ENCODE assay signal across 9 mouse cellular contexts in the genomic region with DNA sequence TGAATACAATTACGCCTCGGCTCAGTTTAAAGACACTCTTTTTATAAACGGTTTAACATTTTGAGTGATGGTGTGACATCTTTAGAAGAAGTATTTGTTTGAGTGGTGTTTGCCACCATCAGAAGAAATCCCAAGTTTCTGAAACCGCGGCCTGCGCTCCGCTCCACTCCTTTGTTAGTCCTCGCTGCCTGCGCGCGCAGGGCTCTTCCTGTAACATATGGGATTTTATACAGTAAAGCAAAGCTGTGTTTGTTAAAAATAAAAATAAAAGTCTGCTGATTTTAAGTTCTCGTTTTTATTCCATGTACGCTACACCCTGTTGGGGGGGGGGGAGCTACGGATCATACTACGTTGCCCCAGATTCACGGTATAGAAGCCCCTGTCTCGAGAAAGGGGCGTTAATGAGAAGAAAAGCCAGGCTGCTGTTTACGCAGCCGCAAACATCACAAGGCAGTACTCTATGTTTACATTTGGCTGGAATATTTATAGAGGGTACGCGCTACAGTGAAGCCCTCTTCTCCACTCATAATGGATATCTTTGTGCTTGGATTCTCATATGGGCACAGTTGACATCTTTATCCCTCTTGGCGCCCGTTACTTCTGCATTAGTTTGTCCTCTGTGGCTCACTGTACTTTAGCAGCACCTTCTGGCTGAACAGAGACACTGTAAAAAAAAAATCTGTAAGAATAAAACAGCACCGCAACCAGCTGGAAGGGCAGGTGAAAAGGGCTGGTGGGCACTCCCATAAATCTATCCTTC.
A peak's percentile ranks its signal among the peaks of the same experiment; 100 is the strongest.
DNase-seq lines count a peak whose midpoint lies in the region; ATAC-seq and TF ChIP-seq lines count a peak whose summit lies in the region.
"Had no signal": no experiment of that assay in that cellular context is flagged by ENCODE, and none has a peak within 500 bp of the region (broad histone marks: within the 10 kb centered on the region; RNA-seq: fewer than 3 reads in every experiment).

No protein-coding gene starts in this region.

- no peak for TF ChIP-seq EP300 in stomach, postnatal 0 days (optimal IDR thresholded peaks at IDR 0.05)

- peak; percentile 76 for ATAC-seq in lung, embryonic 14.5 days (ENCODE audit: insufficient read depth)
- ATAC-seq in activated CD4-positive, CD25-positive, alpha-beta regulatory T cell, adult 4 months, result peak; percentile 63
- peak; percentile 21; the same call in 1 of the 2 replicates for ATAC-seq in stomach, postnatal 0 days (ENCODE audit: low FRiP score, low TSS enrichment)
- no peak for ATAC-seq in erythroblast, adult 5-6 weeks (replicated peaks; ENCODE audit: low FRiP score, poor library complexity, severe bottlenecking)
- ATAC-seq in erythroid progenitor cell, adult 5-6 weeks (replicated peaks; ENCODE audit: low FRiP score, poor library complexity, severe bottlenecking), result no peak

- WGBS in lung, embryonic 14.5 days, result 34% methylated on average over 25 of the region's 25 CpGs
- WGBS in stomach, postnatal 0 days, result 38% methylated on average over 25 of the region's 25 CpGs

- peak; percentile 62 for TF ChIP-seq CTCF in lung, embryonic 14.5 days (IDR thresholded peaks at IDR 0.05; ENCODE audit: low read depth)
- peak; percentile 72 for TF ChIP-seq CTCF in stomach, postnatal 0 days (IDR thresholded peaks at IDR 0.05; ENCODE audit: low read depth)

- peak overlapping the region; percentile 70 for H3K27ac ChIP-seq in lung, embryonic 14.5 days (ENCODE audit: low read depth)
- no peak overlapping the region for H3K27ac ChIP-seq in stomach, postnatal 0 days (replicated peaks)

- H3K27me3 ChIP-seq in lung, embryonic 14.5 days (ENCODE audit: insufficient read depth, low read length), result no peaks in the 10 kb centered on the region
- H3K27me3 ChIP-seq in stomach, postnatal 0 days (ENCODE audit: control insufficient read depth, insufficient read depth, low read length), result no peaks in the 10 kb centered on the region

- H3K4me3 ChIP-seq in lung, embryonic 14.5 days (ENCODE audit: low read depth, low read length), result peak overlapping the region; percentile 18; the same call in 1 of the 2 replicates
- no peak overlapping the region; the same call in 1 of the 2 replicates for H3K4me3 ChIP-seq in stomach, postnatal 0 days (ENCODE audit: low read depth, low read length)
- H3K4me3 ChIP-seq: myocyte had no signal

- no peaks in the 10 kb centered on the region for H3K4me1 ChIP-seq in lung, embryonic 14.5 days (ENCODE audit: insufficient read depth)
- no peaks in the 10 kb centered on the region for H3K4me1 ChIP-seq in stomach, postnatal 0 days (replicated peaks; ENCODE audit: control insufficient read depth, insufficient read depth)

- peak; percentile 87 for DNase-seq in lung, embryonic 14.5 days
- no peak for DNase-seq in lung, postnatal 14 days
- peak; percentile 23 for DNase-seq in induced T-regulatory cell, adult 2 months (ENCODE audit: low read depth)
- peak; percentile 48 for DNase-seq in mesoderm, embryonic 11.5 days (ENCODE audit: low read depth, low spot score)
- DNase-seq in stomach, postnatal 0 days (ENCODE audit: low spot score), result peak; percentile 16

- peak overlapping the region; percentile 54 for H3K4me2 ChIP-seq in lung, embryonic 14.5 days
- H3K4me2 ChIP-seq in stomach, postnatal 0 days (replicated peaks; ENCODE audit: low read depth), result peak overlapping the region; percentile 42

- H3K36me3 ChIP-seq in lung, embryonic 14.5 days (ENCODE audit: insufficient read depth), result no peaks in the 10 kb centered on the region
- no peaks in the 10 kb centered on the region for H3K36me3 ChIP-seq in stomach, postnatal 0 days (ENCODE audit: control insufficient read depth, insufficient read depth, low read length)

- H3K9ac ChIP-seq in lung, embryonic 14.5 days, result no peak overlapping the region
- H3K9ac ChIP-seq in stomach, postnatal 0 days (ENCODE audit: low read length), result no peak overlapping the region

- no peaks in the 10 kb centered on the region for H3K9me3 ChIP-seq in lung, embryonic 14.5 days (ENCODE audit: low read depth, low read length)
- no peaks in the 10 kb centered on the region for H3K9me3 ChIP-seq in stomach, postnatal 0 days (ENCODE audit: control insufficient read depth, low read length)

Comparison
In these comparisons a context has a peak if more than half of its experiments do, and no peak if none do; other contexts are left out.
1. ATAC-seq: peak in lung, embryonic 14.5 days (single experiment), activated CD4-positive, CD25-positive, alpha-beta regulatory T cell, adult 4 months (single experiment) and stomach, postnatal 0 days (single experiment); none in erythroblast, adult 5-6 weeks (single experiment) and erythroid progenitor cell, adult 5-6 weeks (single experiment).